Mouse (Mus musculus) thymus, adult 2 months (tissue): ENCODE data around the gene Ssh2. TPM values are rescaled to one million over a fixed set of nuclear protein-coding genes. Genes with fewer than 3 reads are reported as not detected.

ENCODE experiments used
- DNase-seq: peaks from one replicate; pipeline ENCODE4 v3.0.0; 2021
- H3K27ac ChIP-seq: fragments of 200-500 bp; 2 replicates; pipeline ENCODE4 v1.5.1; 2012; ENCODE audit warnings: low read length, control low read depth; ENCODE audit not compliant: control insufficient read depth, insufficient read depth
- H3K27me3 ChIP-seq: fragments of 200-500 bp; 2 replicates; pipeline ENCODE4 v1.6.1; 2012; ENCODE audit warnings: mild to moderate bottlenecking, low read length, moderate library complexity, mixed read lengths; ENCODE audit not compliant: control insufficient read depth, insufficient read depth
- H3K36me3 ChIP-seq: fragments of 200-500 bp; 2 replicates; pipeline ENCODE4 v1.6.1; 2012; ENCODE audit warnings: mild to moderate bottlenecking, low read length, moderate library complexity; ENCODE audit not compliant: control insufficient read depth, insufficient read depth
- H3K4me1 ChIP-seq: fragments of 200-500 bp; replicated peaks from 2 replicates; pipeline ENCODE4 v1.6.1; 2012; ENCODE audit warnings: low read length; ENCODE audit not compliant: control insufficient read depth, insufficient read depth
- H3K4me3 ChIP-seq: fragments of 200-500 bp; 2 replicates; pipeline ENCODE4 v1.5.1; 2012; ENCODE audit warnings: mild to moderate bottlenecking, low read length, control low read depth, moderate library complexity; ENCODE audit not compliant: control insufficient read depth, insufficient read depth
- CTCF ChIP-seq: fragments of 200-500 bp; IDR thresholded peaks from 2 replicates; pipeline ENCODE4 v1.5.1; 2012; ENCODE audit warnings: mild to moderate bottlenecking, control low read depth, low read length, moderate library complexity, borderline replicate concordance; ENCODE audit not compliant: control insufficient read depth, poor library complexity, insufficient read depth; ENCODE audit errors: extremely low read depth
- POLR2A ChIP-seq: fragments of 200-500 bp; IDR thresholded peaks from 2 replicates; pipeline ENCODE4 v1.6.1; 2012; ENCODE audit warnings: mild to moderate bottlenecking, low read length, control low read depth, moderate library complexity; ENCODE audit not compliant: control insufficient read depth, poor library complexity, insufficient read depth; ENCODE audit errors: extremely low read depth
- WGBS: fragments of 180-500 bp; shearing (Covaris S2); methylation state at CpG from one replicate; pipeline ENCODE4 v1.1.7; 2018; 5-methylcytosine and 5-hydroxymethylcytosine counted together
- polyA plus RNA-seq: library from polyadenylated mRNA; depleted of rRNA; stranded (reverse); fragments of >200 nt; gene quantifications from 2 replicates; pipeline ENCODE4 v1.2.3, GENCODE M21; 2012

Gene Ssh2
- polyA plus RNA-seq, 1 experiment: 28.6 TPM

DNA sequence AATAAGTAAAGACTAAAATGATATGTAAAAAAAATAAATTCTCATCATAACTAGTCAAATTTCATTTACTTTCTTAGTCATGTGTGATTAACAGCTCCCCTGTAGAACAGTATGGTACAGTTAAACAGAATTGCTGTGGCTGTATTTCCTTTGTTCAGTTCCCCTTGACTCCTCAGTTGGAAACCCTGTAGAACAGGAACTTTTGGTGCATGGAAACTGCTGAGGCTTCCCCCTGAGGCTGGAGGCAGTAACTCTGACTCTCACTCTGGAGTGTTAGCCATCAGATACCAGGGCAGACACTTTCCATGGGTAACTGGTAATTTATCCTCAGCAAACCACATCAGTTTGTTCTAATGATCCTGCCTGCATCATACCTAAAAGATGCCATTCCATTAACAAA, 195.2 kb downstream of the Ssh2 start:
- no peak for DNase-seq
- no peaks in the 10 kb centered on the region; the same call in 1 of the 2 replicates for H3K36me3 ChIP-seq
- H3K27me3 ChIP-seq: no peaks in the 10 kb centered on the region
- no peak overlapping the region for H3K27ac ChIP-seq
- H3K4me3 ChIP-seq: no peak overlapping the region
- peaks cover 2% of the 10 kb centered on the region; the same call in 1 of the 2 replicates for H3K4me1 ChIP-seq
- no peak for TF ChIP-seq POLR2A
- TF ChIP-seq CTCF: no peak

DNA sequence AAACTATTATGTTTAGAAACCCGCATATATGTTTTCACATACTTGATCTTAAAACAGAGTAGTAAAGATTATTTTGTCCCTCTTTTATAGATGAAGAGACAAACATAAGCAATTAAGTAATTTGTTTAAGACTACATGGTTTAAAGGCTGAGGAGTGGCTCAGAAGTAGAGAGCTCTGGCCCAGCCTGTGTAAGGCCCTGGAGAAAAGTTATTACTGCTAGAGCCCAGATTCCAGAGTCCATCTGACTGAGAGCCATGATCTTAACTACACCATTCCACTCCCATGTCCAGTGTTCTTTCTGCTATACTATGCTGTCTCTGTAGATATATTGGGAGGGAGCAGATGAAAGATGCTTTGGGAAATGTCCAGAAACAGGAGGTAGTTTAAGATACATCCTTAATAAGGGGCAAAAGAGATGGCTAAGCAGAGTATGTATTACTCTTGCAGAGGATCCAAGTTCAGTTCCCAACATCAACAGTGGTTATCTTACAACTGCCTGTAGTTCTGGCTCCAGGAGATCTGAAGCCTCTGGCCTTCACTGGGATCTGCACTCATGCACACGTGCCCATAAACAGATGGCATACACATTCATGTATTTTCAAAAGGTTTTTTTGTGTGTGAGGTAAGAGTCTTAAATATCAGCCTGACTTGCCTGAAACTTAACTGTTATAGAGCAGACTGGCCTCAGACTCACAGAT, 198.2 kb downstream of the Ssh2 start:
- TF ChIP-seq CTCF (no peak), POLR2A (no peak)
- no peak overlapping the region for H3K27ac ChIP-seq
- 95% methylated on average over 2 of the region's 2 CpGs for WGBS

DNA sequence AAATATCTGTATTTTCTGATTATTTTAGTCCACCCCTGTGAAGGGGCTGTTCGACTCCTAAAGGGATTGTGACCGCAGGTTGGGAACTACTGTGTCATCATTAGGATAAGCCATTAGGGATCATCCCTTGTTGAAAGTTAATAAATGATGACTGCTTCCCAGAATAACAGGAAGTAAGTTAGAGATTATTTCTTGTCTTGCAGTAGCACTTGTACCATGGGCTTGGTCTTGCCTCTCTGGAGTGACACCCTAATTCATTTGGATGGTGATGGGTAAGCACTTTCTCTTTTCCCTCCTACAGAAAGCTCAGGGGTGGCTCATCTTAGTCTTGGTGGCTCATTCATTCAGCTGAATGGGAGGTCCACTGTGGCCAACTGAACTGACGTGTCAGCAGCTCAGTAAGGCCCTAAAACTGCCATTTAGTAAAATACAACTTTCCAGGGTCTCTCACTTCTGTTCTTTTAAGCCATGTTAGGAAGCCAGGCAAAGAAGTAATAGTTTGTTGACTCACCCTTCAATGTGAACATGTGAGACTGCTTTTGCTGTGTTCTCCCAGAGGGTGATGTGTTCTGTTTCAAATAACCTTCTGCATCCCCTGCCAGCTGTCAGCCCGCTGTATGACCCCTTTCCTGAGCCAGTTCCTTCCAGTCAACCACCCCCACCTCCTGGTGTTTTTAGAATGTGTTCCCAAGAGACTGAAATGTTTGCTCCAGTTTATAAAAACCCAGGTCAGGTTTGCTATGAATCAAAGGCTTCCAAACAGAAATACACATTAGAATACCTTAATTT, 200.3 kb downstream of the Ssh2 start:
- H3K27ac ChIP-seq: no peak overlapping the region
- no peaks in the 10 kb centered on the region for H3K4me1 ChIP-seq
- peaks cover 4% of the 10 kb centered on the region; the same call in 1 of the 2 replicates for H3K36me3 ChIP-seq
- no peak overlapping the region for H3K4me3 ChIP-seq
- no peaks in the 10 kb centered on the region for H3K27me3 ChIP-seq
- TF ChIP-seq POLR2A (no peak), CTCF (no peak)
- DNase-seq: no peak
- 95% methylated on average over 4 of the region's 4 CpGs for WGBS

More for the DNA sequence above, 198.2 kb downstream of the Ssh2 start:
- peaks cover 2% of the 10 kb centered on the region; the same call in 1 of the 2 replicates for H3K4me1 ChIP-seq
- H3K27me3 ChIP-seq: no peaks in the 10 kb centered on the region
- no peak for DNase-seq
- no peak overlapping the region for H3K4me3 ChIP-seq
- no peaks in the 10 kb centered on the region for H3K36me3 ChIP-seq

DNA sequence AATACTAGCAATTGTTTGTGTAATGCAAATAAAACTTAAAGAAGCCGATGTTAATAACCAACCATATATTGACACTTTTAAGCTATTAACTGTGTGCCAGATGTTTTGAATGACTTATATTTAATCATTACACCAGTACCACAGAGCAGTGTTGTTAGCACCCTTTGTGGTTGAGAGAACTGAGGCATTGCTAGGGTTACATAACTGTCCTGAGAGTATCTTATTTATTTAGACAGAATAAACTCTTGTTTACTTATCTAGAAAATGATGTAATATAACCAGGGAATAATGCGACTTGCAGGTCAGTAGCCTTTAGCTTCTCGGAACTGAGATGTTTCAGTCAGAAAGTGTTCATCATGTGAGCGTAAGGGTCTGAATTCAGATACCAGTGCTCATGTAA, 201.9 kb downstream of the Ssh2 start:
- DNase-seq: no peak
- WGBS: 97% methylated on average over 4 of the region's 4 CpGs
- H3K36me3 ChIP-seq: peaks cover 19% of the 10 kb centered on the region
- no peaks in the 10 kb centered on the region for H3K4me1 ChIP-seq
- H3K27me3 ChIP-seq: no peaks in the 10 kb centered on the region
- no peak overlapping the region for H3K4me3 ChIP-seq
- no peak overlapping the region for H3K27ac ChIP-seq
- TF ChIP-seq POLR2A (no peak), CTCF (no peak)

DNA sequence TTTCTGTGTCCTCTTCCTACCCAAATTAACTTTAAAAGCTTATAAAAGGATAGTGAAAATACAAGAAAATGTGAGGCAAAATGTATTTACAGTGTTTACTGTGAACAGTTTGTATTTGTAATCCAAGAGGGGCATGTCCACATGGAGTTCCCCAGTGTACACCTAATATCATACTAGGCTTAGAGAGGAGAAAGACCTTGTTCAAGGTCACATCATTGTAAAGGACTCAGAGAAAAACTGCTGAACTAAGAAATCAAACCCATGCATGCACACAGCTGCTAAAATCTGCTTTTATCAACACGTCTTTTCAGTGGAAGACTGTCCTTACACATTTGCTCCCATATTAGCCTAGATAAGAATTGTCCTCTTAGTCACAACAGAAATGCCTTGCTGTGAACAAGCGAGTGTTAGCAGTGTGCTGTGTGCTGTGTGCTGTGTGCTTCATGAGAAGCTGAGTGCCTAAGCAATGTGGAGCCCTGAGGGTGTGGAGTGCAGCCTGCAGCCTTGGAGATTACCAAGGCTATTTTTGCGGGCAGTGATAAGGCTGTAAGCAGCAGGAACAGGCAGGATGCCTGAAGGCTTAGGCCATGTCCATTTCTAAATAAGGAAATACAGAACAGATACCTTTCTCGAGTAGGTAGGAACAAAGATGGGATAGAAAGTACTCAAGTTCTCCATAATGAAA, 207.2 kb downstream of the Ssh2 start:
- H3K27ac ChIP-seq: no peak overlapping the region
- H3K4me3 ChIP-seq: no peak overlapping the region
- WGBS: 95% methylated on average over 4 of the region's 4 CpGs
- DNase-seq: no peak
- no peak for TF ChIP-seq POLR2A
- no peak for TF ChIP-seq CTCF
- H3K4me1 ChIP-seq: no peaks in the 10 kb centered on the region
- no peaks in the 10 kb centered on the region for H3K27me3 ChIP-seq
- H3K36me3 ChIP-seq: peaks cover 34% of the 10 kb centered on the region

DNA sequence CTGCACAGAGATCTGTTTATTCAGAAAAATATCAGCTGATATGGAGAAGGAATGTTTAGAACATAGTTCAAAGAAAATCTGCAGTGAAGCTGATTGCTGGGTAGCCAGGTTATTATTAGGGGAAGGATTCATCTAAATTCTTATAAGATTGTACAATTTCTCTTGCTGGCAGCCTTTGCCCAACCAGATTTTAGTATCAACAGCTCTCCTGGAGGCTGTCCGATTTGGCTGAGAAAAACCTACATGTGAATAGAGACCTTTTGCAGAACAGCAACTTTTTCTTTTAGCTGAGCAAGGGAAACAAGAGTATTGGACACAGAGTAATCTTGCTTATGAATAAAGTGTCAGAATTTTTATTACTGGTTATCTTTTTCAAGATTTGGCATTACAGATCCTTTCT, 212.4 kb downstream of the Ssh2 start:
- no peak for DNase-seq
- 89% methylated on average over 1 of the region's 1 CpGs for WGBS
- H3K4me1 ChIP-seq: no peaks in the 10 kb centered on the region
- H3K27ac ChIP-seq: no peak overlapping the region
- no peak overlapping the region for H3K4me3 ChIP-seq
- no peaks in the 10 kb centered on the region for H3K27me3 ChIP-seq
- TF ChIP-seq POLR2A: no peak
- TF ChIP-seq CTCF: no peak
- peaks cover 30% of the 10 kb centered on the region for H3K36me3 ChIP-seq
